Mouse (Mus musculus) MEL (cell line): Measurements from ENCODE around the gene Smarca2. TPM values are rescaled to one million over a fixed set of nuclear protein-coding genes. Genes with fewer than 3 reads are reported as not detected.

Experiments
- DNase-seq: peaks from one replicate; pipeline ENCODE4 v3.0.0; 2011; ENCODE audit warnings: low read depth, low spot score
- H3K27ac ChIP-seq: 2 replicates; pipeline ENCODE4 v1.5.1; 2012; ENCODE audit warnings: low read depth, mild to moderate bottlenecking, control low read depth, low read length, moderate library complexity; ENCODE audit not compliant: control insufficient read depth
- H3K27me3 ChIP-seq, 2 experiments: fragments of 150-350 bp in 1 of 2; sonication (generic) in 1 of 2; 2 replicates each; pipeline ENCODE4 v1.6.1; 2012; ENCODE audit warnings: low read length in 2 of 2, mild to moderate bottlenecking in 2 of 2, improper control_type of control experiment in 1 of 2, moderate library complexity in 1 of 2; ENCODE audit not compliant: insufficient read depth in 2 of 2, control insufficient read depth in 1 of 2
- H3K36me3 ChIP-seq, 2 experiments: 2 replicates each; pipeline ENCODE4 v1.6.1; 2012 to 2014; ENCODE audit warnings: low read length in 2 of 2, improper control_type of control experiment in 1 of 2, inconsistent platforms in 1 of 2, mild to moderate bottlenecking in 1 of 2; ENCODE audit not compliant: insufficient read depth in 2 of 2, control insufficient read depth in 1 of 2
- H3K4me1 ChIP-seq, 2 experiments: fragments of 150-350 bp in 1 of 2; sonication (generic) in 1 of 2; 2 replicates each; pipeline ENCODE4 v1.6.1; 2012; ENCODE audit warnings: low read length in 2 of 2, improper control_type of control experiment in 1 of 2, mild to moderate bottlenecking in 1 of 2; ENCODE audit not compliant: insufficient read depth in 2 of 2, control insufficient read depth in 1 of 2
- H3K4me3 ChIP-seq, 2 experiments: fragments of 150-350 bp in 1 of 2; sonication (generic) in 1 of 2; 2 replicates each; pipeline ENCODE4 v1.5.1; 2012; ENCODE audit warnings: low read depth in 2 of 2, low read length in 2 of 2, mild to moderate bottlenecking in 2 of 2, moderate library complexity in 2 of 2, control low read depth in 1 of 2, improper control_type of control experiment in 1 of 2; ENCODE audit not compliant: control insufficient read depth in 1 of 2, insufficient read depth in 1 of 2
- H3K79me2 ChIP-seq: 2 replicates; pipeline ENCODE4 v1.6.1; 2012; ENCODE audit warnings: mild to moderate bottlenecking, low read length, moderate library complexity; ENCODE audit not compliant: control insufficient read depth, poor library complexity, insufficient read depth
- H3K9ac ChIP-seq: 2 replicates; pipeline ENCODE4 v1.6.1; 2012; ENCODE audit warnings: low read depth, mild to moderate bottlenecking, control low read depth, low read length, moderate library complexity; ENCODE audit not compliant: control insufficient read depth, poor library complexity, severe bottlenecking
- H3K9me3 ChIP-seq: fragments of 150-350 bp; sonication (generic); replicated peaks from 2 replicates; pipeline ENCODE4 v1.6.1; 2012; ENCODE audit warnings: mild to moderate bottlenecking, low read length, improper control_type of control experiment, moderate library complexity; ENCODE audit not compliant: insufficient read depth
- BHLHE40 ChIP-seq: IDR thresholded peaks from 2 replicates; pipeline ENCODE4 v1.6.1; 2012; ENCODE audit warnings: low read depth, mild to moderate bottlenecking, inconsistent platforms, low read length, improper control_type of control experiment, borderline replicate concordance
- CHD2 ChIP-seq: IDR thresholded peaks from 2 replicates; pipeline ENCODE4 v1.6.1; 2011; ENCODE audit warnings: low read length, improper control_type of control experiment
- CTCF ChIP-seq, 3 experiments: IDR thresholded peaks in 2 of 3; conservative IDR thresholded peaks in 1 of 3; 2 replicates each; pipeline ENCODE4 v1.5.1; 2011 to 2012; ENCODE audit warnings: low read length in 3 of 3, low read depth in 2 of 3, mild to moderate bottlenecking in 2 of 3, improper control_type of control experiment in 1 of 3, inconsistent platforms in 1 of 3, mixed read lengths in 1 of 3, moderate library complexity in 1 of 3; ENCODE audit not compliant: control insufficient read depth in 1 of 3, insufficient read depth in 1 of 3, poor library complexity in 1 of 3, severe bottlenecking in 1 of 3
- EP300 ChIP-seq, 2 experiments: IDR thresholded peaks; 2 replicates each; pipeline ENCODE4 v1.6.1; 2011; ENCODE audit warnings: improper control_type of control experiment in 2 of 2, low read length in 2 of 2, low read depth in 1 of 2, mild to moderate bottlenecking in 1 of 2
- GATA1 ChIP-seq: IDR thresholded peaks from 2 replicates; pipeline ENCODE4 v1.6.1; 2011; ENCODE audit warnings: low read depth, low read length, improper control_type of control experiment
- JUND ChIP-seq: IDR thresholded peaks from 2 replicates; pipeline ENCODE4 v1.6.1; 2011; ENCODE audit warnings: low read depth, mild to moderate bottlenecking, improper control_type of control experiment, low read length
- KAT2A ChIP-seq: conservative IDR thresholded peaks from 2 replicates; pipeline ENCODE4 v1.6.1; 2012; ENCODE audit warnings: low read depth, low read length, improper control_type of control experiment, inconsistent platforms
- MAFK ChIP-seq: IDR thresholded peaks from 2 replicates; pipeline ENCODE4 v1.6.1; 2011; ENCODE audit warnings: low read depth, mild to moderate bottlenecking, low read length, improper control_type of control experiment, borderline replicate concordance
- MAX ChIP-seq: IDR thresholded peaks from 2 replicates; pipeline ENCODE4 v1.6.1; 2011; ENCODE audit warnings: low read length, improper control_type of control experiment
- MXI1 ChIP-seq: IDR thresholded peaks from 2 replicates; pipeline ENCODE4 v1.6.1; 2011; ENCODE audit warnings: mild to moderate bottlenecking, low read depth, low read length, improper control_type of control experiment
- MYB ChIP-seq: IDR thresholded peaks from 2 replicates; pipeline ENCODE4 v1.6.1; 2011; ENCODE audit warnings: mild to moderate bottlenecking, low read depth, low read length, improper control_type of control experiment
- POLR2AphosphoS5 ChIP-seq: IDR thresholded peaks from 2 replicates; pipeline ENCODE4 v1.6.1; 2012; ENCODE audit warnings: low read depth, borderline replicate concordance, mild to moderate bottlenecking, inconsistent platforms, low read length, moderate library complexity, mixed read lengths
- RAD21 ChIP-seq: IDR thresholded peaks from 2 replicates; pipeline ENCODE4 v1.6.1; 2011; ENCODE audit warnings: mild to moderate bottlenecking, low read depth, low read length, improper control_type of control experiment
- SMC3 ChIP-seq: IDR thresholded peaks from 2 replicates; pipeline ENCODE4 v1.6.1; 2011; ENCODE audit warnings: low read depth, low read length, improper control_type of control experiment
- TCF12 ChIP-seq: IDR thresholded peaks from 2 replicates; pipeline ENCODE4 v1.6.1; 2014; ENCODE audit warnings: low read depth, mild to moderate bottlenecking, inconsistent platforms, low read length, improper control_type of control experiment, moderate library complexity
- UBTF ChIP-seq: IDR thresholded peaks from 2 replicates; pipeline ENCODE4 v1.6.1; 2012; ENCODE audit warnings: low read depth, mild to moderate bottlenecking, inconsistent platforms, low read length, improper control_type of control experiment, moderate library complexity, borderline replicate concordance; ENCODE audit not compliant: insufficient read depth
- USF1 ChIP-seq: IDR thresholded peaks from 2 replicates; pipeline ENCODE4 v1.6.1; 2014; ENCODE audit warnings: low read depth, mild to moderate bottlenecking, inconsistent platforms, low read length, improper control_type of control experiment, moderate library complexity
- USF2 ChIP-seq, 2 experiments: IDR thresholded peaks; 2 replicates each; pipeline ENCODE4 v1.6.1; 2011 to 2012; ENCODE audit warnings: improper control_type of control experiment in 2 of 2, low read length in 2 of 2, borderline replicate concordance in 1 of 2, inconsistent platforms in 1 of 2, low read depth in 1 of 2, mild to moderate bottlenecking in 1 of 2; ENCODE audit not compliant: insufficient read depth in 1 of 2
- ZC3H11A ChIP-seq: IDR thresholded peaks from 2 replicates; pipeline ENCODE4 v1.6.1; 2012; ENCODE audit warnings: low read depth, mild to moderate bottlenecking, inconsistent platforms, low read length, improper control_type of control experiment
- ZKSCAN1 ChIP-seq: IDR thresholded peaks from 2 replicates; pipeline ENCODE4 v1.6.1; 2012; ENCODE audit warnings: low read depth, mild to moderate bottlenecking, inconsistent platforms, low read length, improper control_type of control experiment, moderate library complexity
- ZNF384 ChIP-seq: IDR thresholded peaks from 2 replicates; pipeline ENCODE4 v1.6.1; 2012; ENCODE audit warnings: low read depth, mild to moderate bottlenecking, inconsistent platforms, low read length, improper control_type of control experiment
- polyA plus RNA-seq, 2 experiments: library from polyadenylated mRNA; stranded (reverse) in 1 of 2; unstranded in 1 of 2; fragments of >175 nt in 1 of 2; fragments of >200 nt in 1 of 2; gene quantifications; 2 replicates each; pipeline versions ENCODE4 v1.2.1 to v1.2.4; 2012; ENCODE audit warnings: low replicate concordance in 2 of 2, low read depth in 1 of 2; ENCODE audit not compliant: insufficient read length in 2 of 2, insufficient read depth in 1 of 2, missing spikeins in 1 of 2
- total RNA-seq: library from RNA; depleted of rRNA; stranded (reverse); fragments of 300-350 nt; gene quantifications from 2 replicates; pipeline ENCODE4 v1.2.3, GENCODE M21; 2012

Gene Smarca2
- total and polyA plus RNA-seq, 3 experiments = 6.6 to 23.2 TPM; not detected in 1

- H3K27ac ChIP-seq = no peak overlapping the region
- no peak overlapping the region for H3K9ac ChIP-seq
- H3K36me3 ChIP-seq = no peaks in the 10 kb centered on the region; a peak in 1 of 4 replicates
- no peaks in the 10 kb centered on the region for H3K79me2 ChIP-seq
- peak; percentile 35 for DNase-seq
- no peaks in the 10 kb centered on the region for H3K27me3 ChIP-seq
- no peaks in the 10 kb centered on the region for H3K9me3 ChIP-seq
- no peak overlapping the region for H3K4me3 ChIP-seq
- TF ChIP-seq GATA1 (no peak), SMC3 (peak; percentile 57), ZC3H11A (peak; percentile 36; the same call in 1 of the 2 replicates), ZKSCAN1 (0 out of 2 replicates have a peak, but pooled peaks have one; percentile 44), CHD2 (no peak), BHLHE40 (no peak), CTCF (IDR thresholded peaks at IDR 0.05 in 2 of 3, conservative IDR thresholded peaks at IDR 0.05 in 1 of 3; ENCODE audit: control insufficient read depth in 1 of 3, insufficient read depth in 1 of 3, low read depth in 2 of 3, low read length in 3 of 3, poor library complexity in 1 of 3, severe bottlenecking in 1 of 3) (peak in 2 of 3 experiments; percentile 53 to 63; a peak in 4 of 6 replicates), MXI1 (no peak), RAD21 (peak; percentile 59), USF1 (no peak)
- H3K4me1 ChIP-seq = no peaks in the 10 kb centered on the region
Measured at GRCm38 (mm10) chr19:26682731-26683130, 77.9 kb downstream of the Smarca2 start.

- Histone ChIP-seq H3K27me3 (no peaks in the 10 kb centered on the region), H3K79me2 (no peaks in the 10 kb centered on the region), H3K36me3 (no peaks in the 10 kb centered on the region; a peak in 1 of 4 replicates), H3K27ac (no peak overlapping the region), H3K9me3 (no peaks in the 10 kb centered on the region), H3K9ac (no peak overlapping the region), H3K4me3 (no peak overlapping the region), H3K4me1 (no peaks in the 10 kb centered on the region)
- no peak for DNase-seq
- no peak for TF ChIP-seq USF2 (IDR thresholded peaks at IDR 0.05; ENCODE audit: borderline replicate concordance in 1 of 2, insufficient read depth in 1 of 2, low read depth in 1 of 2, low read length in 2 of 2)
- no peak for TF ChIP-seq ZKSCAN1
- no peak for TF ChIP-seq SMC3
- TF ChIP-seq EP300 (IDR thresholded peaks at IDR 0.05; ENCODE audit: low read depth in 1 of 2, low read length in 2 of 2) = no peak
- TF ChIP-seq KAT2A = no peak
- TF ChIP-seq UBTF = no peak
- no peak for TF ChIP-seq USF1
- TF ChIP-seq JUND = no peak
- TF ChIP-seq MYB = no peak
- no peak for TF ChIP-seq MAFK
- TF ChIP-seq TCF12 = no peak
- no peak for TF ChIP-seq MXI1
- no peak for TF ChIP-seq ZNF384
- TF ChIP-seq MAX = no peak
- no peak for TF ChIP-seq POLR2AphosphoS5
Measured at GRCm38 (mm10) chr19:26683731-26684130, 78.9 kb downstream of the Smarca2 start.
